Mouse (Mus musculus) forebrain, embryonic 14.5 days (tissue): ENCODE results near the gene Cyb561d2. TPM values are rescaled to one million over a fixed set of nuclear protein-coding genes. Genes with fewer than 3 reads are reported as not detected.

Source experiments
- ATAC-seq: fragments of 200-750 bp; cut with Nextera tagmentation; 2 replicates; pipeline ENCODE4 v1.8.0; 2017; ENCODE audit warnings: mild to moderate bottlenecking, moderate library complexity
- DNase-seq: peaks from one replicate; pipeline ENCODE4 v3.0.0-alpha.2; 2015; ENCODE audit warnings: low spot score
- H3K27ac ChIP-seq: fragments of 300-500 bp; sonication (generic); 2 replicates; pipeline ENCODE4 v1.5.1; 2014; ENCODE audit warnings: low read depth, mild to moderate bottlenecking, control low read depth, low read length, moderate library complexity
- H3K27me3 ChIP-seq: fragments of 300-500 bp; sonication (generic); replicated peaks from 2 replicates; pipeline ENCODE4 v1.6.1; 2014; ENCODE audit warnings: low read length, control low read depth, mixed read lengths; ENCODE audit not compliant: control insufficient read depth, insufficient read depth
- H3K36me3 ChIP-seq: fragments of 300-500 bp; sonication (generic); 2 replicates; pipeline ENCODE4 v1.6.1; 2014; ENCODE audit warnings: low read length, control low read depth; ENCODE audit not compliant: control insufficient read depth, insufficient read depth
- H3K4me1 ChIP-seq: fragments of 300-500 bp; sonication (generic); 2 replicates; pipeline ENCODE4 v1.6.1; 2014; ENCODE audit warnings: antibody characterized with exemption, low read length, control low read depth; ENCODE audit not compliant: control insufficient read depth, insufficient read depth
- H3K4me2 ChIP-seq: fragments of 300-500 bp; sonication (generic); 2 replicates; pipeline ENCODE4 v1.6.1; 2014; ENCODE audit warnings: mild to moderate bottlenecking, control low read depth, low read length
- H3K4me3 ChIP-seq: fragments of 300-500 bp; sonication (generic); 2 replicates; pipeline ENCODE4 v1.5.1; 2014; ENCODE audit warnings: low read depth, low read length, control low read depth
- H3K9ac ChIP-seq: fragments of 300-500 bp; sonication (generic); 2 replicates; pipeline ENCODE4 v1.6.1; 2014; ENCODE audit warnings: mild to moderate bottlenecking, low read length, control low read depth, moderate library complexity
- H3K9me3 ChIP-seq: fragments of 300-500 bp; sonication (generic); replicated peaks from 2 replicates; pipeline ENCODE4 v1.6.1; 2016; ENCODE audit warnings: low read length, control low read depth, mixed read lengths; ENCODE audit not compliant: control insufficient read depth
- WGBS: fragments of 180-500 bp; shearing (Covaris S2); extraction: QIAGEN DNeasy Blood & Tissue Kit; methylation state at CpG from one replicate; pipeline ENCODE4 v1.1.7; 2014; 5-methylcytosine and 5-hydroxymethylcytosine counted together
- polyA plus RNA-seq: library from polyadenylated mRNA; unstranded; fragments of >200 nt; fragmentation: Nextera tagmentation; extraction: Ambion mirVana; gene quantifications from 2 replicates; pipeline ENCODE4 v1.2.1, GENCODE M21; 2014

Cyb561d2 gene
- polyA plus RNA-seq, 1 experiment from 2014 or later: 38.0 TPM

GRCm38 (mm10) chr9:107548820-107549219, 6.8 kb upstream of the Cyb561d2 start:
- Histone ChIP-seq H3K27me3 (peaks cover 30% of the 10 kb centered on the region), H3K9me3 (no peaks in the 10 kb centered on the region), H3K4me3 (no peak overlapping the region), H3K4me1 (peaks cover 25% of the 10 kb centered on the region), H3K9ac (no peak overlapping the region), H3K27ac (no peak overlapping the region), H3K4me2 (no peak overlapping the region), H3K36me3 (peaks cover 11% of the 10 kb centered on the region)
- 92% methylated on average over 10 of the region's 10 CpGs for WGBS
- DNase-seq: no peak
- ATAC-seq: no peak

GRCm38 (mm10) chr9:107547957-107548356, 6.0 kb upstream of the Cyb561d2 start:
- DNase-seq (no peak), ATAC-seq (no peak)
- H3K36me3 ChIP-seq: peaks cover 12% of the 10 kb centered on the region
- no peak overlapping the region for H3K27ac ChIP-seq
- H3K27me3 ChIP-seq: peaks cover 28% of the 10 kb centered on the region
- no peaks in the 10 kb centered on the region for H3K9me3 ChIP-seq
- H3K4me1 ChIP-seq: peaks cover 18% of the 10 kb centered on the region
- WGBS: 79% methylated on average over 5 of the region's 5 CpGs
- no peak overlapping the region for H3K9ac ChIP-seq
- H3K4me3 ChIP-seq: no peak overlapping the region
- no peak overlapping the region for H3K4me2 ChIP-seq

DNA sequence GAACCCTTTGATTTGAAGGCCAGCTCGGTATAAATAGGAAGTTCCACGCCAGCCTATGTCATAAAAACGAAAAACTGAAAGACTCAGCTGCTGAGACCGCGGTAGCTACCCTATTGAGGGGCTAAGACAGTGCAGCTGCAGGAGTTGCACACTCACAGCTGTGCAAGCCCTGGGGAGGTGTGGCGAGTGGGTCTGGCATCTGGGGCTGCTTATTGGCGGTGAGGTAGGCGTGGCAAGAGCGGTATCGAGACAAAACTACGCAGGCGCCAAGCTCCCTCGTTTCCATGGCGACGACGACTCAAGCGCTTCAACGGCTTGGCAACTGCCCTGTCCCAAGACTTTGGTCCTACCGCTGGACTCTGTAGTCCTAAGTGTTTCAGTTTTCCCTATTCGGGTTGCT, 5.0 kb upstream of the Cyb561d2 start, which contains the start of gene Zmynd10:
Zmynd10 (plus strand) TSS at position 273 of the 400 bp plus-strand sequence.
- peak within 1 kb of the TSS; percentile 33; the same call in 1 of the 2 replicates for H3K9ac ChIP-seq
- H3K9me3 ChIP-seq: no peaks in the 10 kb centered on the region
- H3K27me3 ChIP-seq: peaks cover 18% of the 10 kb centered on the region
- peak; percentile 95 for DNase-seq
- 3% methylated on average over 20 of the region's 20 CpGs for WGBS
- H3K27ac ChIP-seq: peak within 1 kb of the TSS; percentile 44; the same call in 1 of the 2 replicates
- H3K36me3 ChIP-seq: peaks cover 12% of the 10 kb centered on the region
- peak within 1 kb of the TSS; percentile 4; the same call in 1 of the 2 replicates for H3K4me3 ChIP-seq
- ATAC-seq: peak; percentile 63
- H3K4me1 ChIP-seq: peaks cover 25% of the 10 kb centered on the region
- H3K4me2 ChIP-seq: peak within 1 kb of the TSS; percentile 44

DNA sequence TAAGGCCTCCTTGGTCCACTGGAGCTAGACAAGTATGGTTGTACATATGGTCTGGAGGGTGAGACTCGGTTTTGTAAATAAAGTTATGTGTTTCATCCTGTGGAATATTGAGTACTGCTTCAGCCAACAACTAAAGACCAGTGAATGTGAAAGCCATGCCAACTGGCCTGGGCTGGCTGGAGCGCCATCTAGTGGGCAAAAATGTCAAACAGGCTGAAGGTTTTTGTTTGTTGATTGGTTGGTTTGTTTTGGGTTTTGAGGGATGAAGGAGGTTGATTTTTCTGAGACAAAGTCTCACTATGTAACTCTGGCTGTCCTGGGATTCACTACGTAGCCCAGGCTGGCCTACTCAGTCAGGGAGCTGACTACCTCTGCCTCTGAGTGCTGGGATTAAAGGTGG, 3.6 kb upstream of the Cyb561d2 start:
- WGBS: 7% methylated on average over 3 of the region's 3 CpGs
- H3K27me3 ChIP-seq: peaks cover 4% of the 10 kb centered on the region; the same call in 1 of the 2 replicates
- no peaks in the 10 kb centered on the region for H3K9me3 ChIP-seq
- peaks cover 23% of the 10 kb centered on the region for H3K4me1 ChIP-seq
- no peak overlapping the region for H3K9ac ChIP-seq
- DNase-seq (peak; percentile 73), ATAC-seq (no peak)
- H3K27ac ChIP-seq: no peak overlapping the region; the same call in 1 of the 2 replicates
- H3K4me3 ChIP-seq: no peak overlapping the region
- no peak overlapping the region for H3K4me2 ChIP-seq
- H3K36me3 ChIP-seq: peaks cover 12% of the 10 kb centered on the region

GRCm38 (mm10) chr9:107545199-107545598, 3.2 kb upstream of the Cyb561d2 start:
- WGBS: 86% methylated on average over 10 of the region's 10 CpGs
- no peaks in the 10 kb centered on the region for H3K9me3 ChIP-seq
- ATAC-seq: no peak
- H3K27ac ChIP-seq: no peak overlapping the region
- H3K4me3 ChIP-seq: no peak overlapping the region
- no peak overlapping the region for H3K4me2 ChIP-seq
- no peak overlapping the region for H3K9ac ChIP-seq
- H3K4me1 ChIP-seq: peaks cover 23% of the 10 kb centered on the region
- no peaks in the 10 kb centered on the region; the same call in 1 of the 2 replicates for H3K27me3 ChIP-seq
- DNase-seq: no peak
- peaks cover 15% of the 10 kb centered on the region for H3K36me3 ChIP-seq

GRCm38 (mm10) chr9:107544729-107545128, 2.7 kb upstream of the Cyb561d2 start:
- 93% methylated on average over 12 of the region's 12 CpGs for WGBS
- peaks cover 19% of the 10 kb centered on the region for H3K36me3 ChIP-seq
- H3K4me2 ChIP-seq: no peak overlapping the region
- no peak overlapping the region for H3K4me3 ChIP-seq
- H3K9me3 ChIP-seq: no peaks in the 10 kb centered on the region
- no peaks in the 10 kb centered on the region for H3K27me3 ChIP-seq
- ATAC-seq (no peak), DNase-seq (no peak)
- no peak overlapping the region for H3K27ac ChIP-seq
- no peak overlapping the region for H3K9ac ChIP-seq
- H3K4me1 ChIP-seq: peaks cover 23% of the 10 kb centered on the region

- 94% methylated on average over 17 of the region's 17 CpGs for WGBS
- H3K4me2 ChIP-seq: no peak overlapping the region
- no peak overlapping the region for H3K4me3 ChIP-seq
- no peaks in the 10 kb centered on the region for H3K9me3 ChIP-seq
- H3K27ac ChIP-seq: no peak overlapping the region
- peaks cover 23% of the 10 kb centered on the region for H3K4me1 ChIP-seq
- H3K9ac ChIP-seq: no peak overlapping the region
- H3K36me3 ChIP-seq: peaks cover 24% of the 10 kb centered on the region
- ATAC-seq: no peak
- no peaks in the 10 kb centered on the region for H3K27me3 ChIP-seq
- DNase-seq: no peak
These were observed 2.3 kb upstream of the Cyb561d2 start for GRCm38 (mm10) chr9:107544196-107544700.

DNA sequence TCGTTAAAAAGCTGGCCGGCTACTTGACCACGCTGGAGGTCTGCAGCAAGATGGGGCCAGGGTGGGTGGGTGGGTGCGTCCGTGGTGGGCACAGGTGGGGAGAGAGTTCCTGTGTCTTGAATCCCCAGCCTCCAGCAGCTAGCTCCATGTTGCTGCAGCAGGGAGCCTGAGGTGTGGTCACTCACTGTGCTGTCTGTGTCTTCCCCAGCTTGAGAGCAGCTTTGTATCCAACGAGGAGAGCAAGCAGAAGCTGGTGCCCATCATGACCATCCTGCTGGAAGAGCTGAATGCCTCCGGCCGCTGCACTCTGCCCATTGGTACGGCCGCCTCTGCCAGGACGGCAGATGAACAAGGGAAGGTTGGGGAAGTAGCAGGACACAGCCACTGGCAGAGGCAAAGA, 1.3 kb upstream of the Cyb561d2 start:
- Histone ChIP-seq H3K36me3 (peaks cover 34% of the 10 kb centered on the region), H3K4me1 (peaks cover 23% of the 10 kb centered on the region), H3K9ac (no peak overlapping the region), H3K4me3 (no peak overlapping the region), H3K4me2 (peak overlapping the region; percentile 95; the same call in 1 of the 2 replicates), H3K9me3 (no peaks in the 10 kb centered on the region), H3K27me3 (no peaks in the 10 kb centered on the region), H3K27ac (no peak overlapping the region)
- DNase-seq: no peak
- ATAC-seq: no peak
- WGBS: 85% methylated on average over 11 of the region's 11 CpGs

DNA sequence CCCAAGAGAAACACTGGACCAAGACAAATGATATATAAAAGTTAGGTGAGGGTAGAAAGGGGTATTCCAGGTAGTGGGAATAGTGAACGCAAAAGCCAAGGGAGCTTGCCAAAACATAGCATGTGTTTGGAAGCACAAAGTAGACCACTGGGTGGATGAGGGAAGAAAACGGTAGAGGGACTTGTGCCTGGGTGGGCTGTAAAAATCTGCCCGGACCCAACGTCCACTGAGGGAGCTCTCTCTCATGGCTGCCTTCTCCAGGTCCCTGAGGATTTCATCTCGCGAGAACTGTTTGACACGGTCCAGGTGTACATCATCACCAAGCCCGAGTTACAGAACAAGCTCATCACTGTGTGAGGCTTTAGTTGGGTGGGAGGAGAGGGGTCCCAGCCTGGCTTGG, 728 bp upstream of the Cyb561d2 start:
- no peaks in the 10 kb centered on the region for H3K27me3 ChIP-seq
- 50% methylated on average over 8 of the region's 8 CpGs for WGBS
- no peaks in the 10 kb centered on the region for H3K9me3 ChIP-seq
- peaks cover 40% of the 10 kb centered on the region for H3K36me3 ChIP-seq
- peak overlapping the region; percentile 69 for H3K9ac ChIP-seq
- H3K27ac ChIP-seq: no peak overlapping the region
- H3K4me2 ChIP-seq: peak overlapping the region; percentile 95
- peaks cover 23% of the 10 kb centered on the region for H3K4me1 ChIP-seq
- DNase-seq: no peak
- no peak for ATAC-seq
- H3K4me3 ChIP-seq: peak overlapping the region; percentile 62
